Mouse (Mus musculus): ENCODE measurements at regions not wholly inside any gene's neighbourhood (a gene's known extent, or its start where the extent isn't known, plus 50 kb on each side); places are given as distances from the start of the nearest gene placed in this dataset.

GRCm38 (mm10) chr17:4796241-4796640 lies 197.9 kb upstream of the Arid1b start:
- Histone ChIP-seq H3K79me2 (ENCODE audit: inconsistent target) (no peaks in the 10 kb centered on the region), H3K4me3 (ENCODE audit: inconsistent target) (no peak overlapping the region), H3K27ac (no peak overlapping the region), H3K36me3 (ENCODE audit: inconsistent target) (no peaks in the 10 kb centered on the region)
- WGBS (ENCODE audit: missing documents) = 87% methylated on average over 3 of the region's 3 CpGs

DNA sequence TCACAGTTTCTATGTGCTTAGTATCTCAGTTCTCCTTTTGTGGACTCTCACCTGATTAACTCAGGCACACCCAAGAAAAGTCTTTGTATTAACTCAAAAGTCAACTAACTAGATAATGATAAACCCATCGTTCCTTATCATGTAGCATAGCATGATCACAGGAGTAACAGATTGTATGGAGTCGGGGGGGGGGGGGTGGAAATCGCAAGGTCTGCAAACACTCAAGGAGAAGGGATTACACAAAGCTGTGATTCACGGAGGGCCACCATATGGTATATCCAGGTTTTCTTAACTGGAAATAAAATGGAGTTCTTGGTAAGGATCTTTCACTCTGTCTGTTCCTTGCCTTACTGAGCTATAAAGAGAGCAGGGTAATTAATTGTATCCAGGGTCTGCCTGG lies 190.1 kb upstream of the Arid1b start:
- 90% methylated on average over 4 of the region's 4 CpGs for WGBS (ENCODE audit: missing documents)
- Histone ChIP-seq H3K27ac (no peak overlapping the region), H3K4me3 (ENCODE audit: inconsistent target) (no peak overlapping the region), H3K36me3 (ENCODE audit: inconsistent target) (no peaks in the 10 kb centered on the region), H3K79me2 (ENCODE audit: inconsistent target) (no peaks in the 10 kb centered on the region)

- 55% methylated on average over 5 of the region's 5 CpGs for WGBS (ENCODE audit: missing documents)
- Histone ChIP-seq H3K4me3 (ENCODE audit: inconsistent target) (no peak overlapping the region), H3K27ac (no peak overlapping the region), H3K36me3 (ENCODE audit: inconsistent target) (no peaks in the 10 kb centered on the region), H3K79me2 (ENCODE audit: inconsistent target) (no peaks in the 10 kb centered on the region)
Observed at GRCm38 (mm10) chr17:4806051-4806450, 188.1 kb upstream of the Arid1b start.

DNA sequence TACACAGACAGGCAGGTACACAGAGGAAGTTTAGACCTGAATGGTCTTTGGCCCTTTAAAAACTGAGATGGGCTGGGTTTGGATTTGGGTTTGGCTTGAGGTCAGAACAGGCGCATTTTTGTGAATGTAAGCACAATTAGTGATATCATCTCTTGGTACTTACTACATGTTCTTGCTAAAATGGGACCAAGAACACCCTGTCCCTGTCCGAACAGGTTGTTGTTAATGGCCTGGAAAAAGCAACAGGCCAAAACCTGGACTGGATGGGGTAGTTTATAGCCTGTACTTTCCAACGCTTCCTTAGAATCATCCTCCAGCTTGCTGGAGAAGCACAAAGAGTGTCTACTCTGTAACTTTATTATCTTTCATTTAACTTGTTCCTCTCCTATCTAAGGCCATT lies 185.2 kb upstream of the Arid1b start:
- Histone ChIP-seq H3K27ac (no peak overlapping the region), H3K79me2 (ENCODE audit: inconsistent target) (no peaks in the 10 kb centered on the region), H3K4me3 (ENCODE audit: inconsistent target) (no peak overlapping the region), H3K36me3 (ENCODE audit: inconsistent target) (no peaks in the 10 kb centered on the region)
- 86% methylated on average over 3 of the region's 3 CpGs for WGBS (ENCODE audit: missing documents)

DNA sequence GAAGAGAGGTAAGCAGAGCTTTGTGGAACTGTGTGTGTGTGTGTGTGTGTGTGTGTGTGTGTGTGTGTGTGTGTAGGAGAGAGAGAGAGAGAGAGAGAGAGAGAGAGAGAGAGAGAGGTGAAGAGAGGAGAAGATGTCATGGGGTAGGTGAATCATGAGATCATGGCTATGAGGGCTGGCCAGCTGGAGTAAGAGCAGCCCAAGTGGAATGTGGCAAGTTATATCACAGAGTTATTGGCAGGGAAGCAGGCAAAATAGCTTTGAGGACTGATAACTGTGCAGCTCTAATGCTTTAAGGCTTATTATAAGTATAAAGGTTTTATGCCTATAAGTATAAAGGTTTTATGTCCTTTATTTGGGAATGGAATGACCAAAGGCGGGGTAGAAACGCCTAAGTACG lies 180.9 kb upstream of the Arid1b start:
- H3K79me2 ChIP-seq (ENCODE audit: inconsistent target) = no peaks in the 10 kb centered on the region
- H3K36me3 ChIP-seq (ENCODE audit: inconsistent target) = no peaks in the 10 kb centered on the region
- no peak overlapping the region for H3K27ac ChIP-seq
- no peak overlapping the region for H3K4me3 ChIP-seq (ENCODE audit: inconsistent target)
- 93% methylated on average over 3 of the region's 3 CpGs for WGBS (ENCODE audit: missing documents)

DNA sequence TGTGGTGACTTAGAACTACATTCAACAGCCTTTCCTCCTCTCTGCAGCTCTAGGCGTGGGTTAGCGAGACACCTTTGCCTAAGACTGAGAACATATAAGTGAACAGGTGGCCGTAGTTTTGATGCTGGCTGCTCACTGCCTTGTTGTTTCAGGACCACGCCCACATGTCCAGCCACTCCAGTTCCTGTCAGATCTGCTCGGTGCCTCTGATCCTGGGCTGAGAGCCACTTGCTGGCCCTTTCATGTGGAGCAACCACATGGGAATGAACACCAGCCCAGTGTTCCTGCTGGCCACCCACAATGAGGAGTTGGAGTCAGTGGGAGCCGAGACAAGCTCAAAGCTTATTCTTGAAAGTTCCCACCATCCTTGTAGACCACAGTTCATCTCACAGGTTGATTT lies 180.5 kb upstream of the Arid1b start:
- H3K79me2 ChIP-seq (ENCODE audit: inconsistent target) = no peaks in the 10 kb centered on the region
- 87% methylated on average over 6 of the region's 6 CpGs for WGBS (ENCODE audit: missing documents)
- H3K36me3 ChIP-seq (ENCODE audit: inconsistent target) = no peaks in the 10 kb centered on the region
- H3K27ac ChIP-seq = no peak overlapping the region
- H3K4me3 ChIP-seq (ENCODE audit: inconsistent target) = no peak overlapping the region

GRCm38 (mm10) chr17:4825221-4825895 lies 168.8 kb upstream of the Arid1b start:
- WGBS (ENCODE audit: missing documents) = 89% methylated on average over 8 of the region's 8 CpGs
- Histone ChIP-seq H3K79me2 (ENCODE audit: inconsistent target) (no peaks in the 10 kb centered on the region), H3K36me3 (ENCODE audit: inconsistent target) (no peaks in the 10 kb centered on the region), H3K4me3 (ENCODE audit: inconsistent target) (no peak overlapping the region), H3K27ac (no peak overlapping the region)

DNA sequence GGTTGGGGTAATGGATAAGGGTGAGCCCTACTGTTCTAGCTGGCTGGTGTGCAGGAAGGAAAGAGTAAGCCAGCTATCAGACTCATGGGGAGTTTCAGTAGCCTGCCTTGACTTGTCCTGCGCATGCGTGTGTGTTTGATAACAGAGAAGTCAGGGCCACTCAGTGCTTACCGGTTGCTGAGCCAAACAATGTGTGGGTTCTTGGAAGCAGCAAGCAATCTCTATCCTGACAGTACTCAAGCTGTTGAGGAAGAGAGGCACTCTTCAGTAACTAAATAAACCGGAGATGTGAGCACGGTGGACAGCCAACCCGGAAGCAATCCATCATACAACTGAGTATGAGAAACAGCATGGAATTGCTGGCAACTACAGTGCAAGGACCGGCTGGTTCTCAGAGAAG lies 160.1 kb upstream of the Arid1b start:
- WGBS (ENCODE audit: missing documents) = 88% methylated on average over 7 of the region's 7 CpGs
- no peaks in the 10 kb centered on the region for H3K36me3 ChIP-seq (ENCODE audit: inconsistent target)
- H3K79me2 ChIP-seq (ENCODE audit: inconsistent target) = no peaks in the 10 kb centered on the region
- no peak overlapping the region for H3K4me3 ChIP-seq (ENCODE audit: inconsistent target)
- H3K27ac ChIP-seq = no peak overlapping the region

DNA sequence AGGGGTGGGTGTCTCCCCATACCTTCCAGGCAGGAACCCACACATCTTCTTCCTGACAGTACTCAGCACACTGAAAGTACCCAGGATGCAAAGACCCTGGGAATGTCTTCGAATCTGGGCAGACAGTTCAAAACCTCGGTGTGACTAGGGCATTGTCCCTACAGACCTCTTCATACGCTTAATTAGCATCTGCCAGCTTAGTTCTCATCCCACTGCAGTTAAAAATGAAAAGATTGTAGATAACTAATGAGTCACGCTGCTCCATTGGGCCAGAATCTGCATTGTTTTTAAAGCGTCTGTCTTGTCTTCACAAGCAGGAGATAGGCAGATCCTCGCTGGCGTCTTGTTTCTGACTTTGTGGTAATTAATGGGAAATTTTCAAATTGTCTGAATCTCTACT lies 159.6 kb upstream of the Arid1b start:
- Histone ChIP-seq H3K36me3 (ENCODE audit: inconsistent target) (no peaks in the 10 kb centered on the region), H3K27ac (no peak overlapping the region), H3K79me2 (ENCODE audit: inconsistent target) (no peaks in the 10 kb centered on the region), H3K4me3 (ENCODE audit: inconsistent target) (no peak overlapping the region)
- WGBS (ENCODE audit: missing documents) = 95% methylated on average over 7 of the region's 7 CpGs

- no peak overlapping the region for H3K27ac ChIP-seq
- H3K79me2 ChIP-seq (ENCODE audit: inconsistent target) = no peaks in the 10 kb centered on the region
- 85% methylated on average over 8 of the region's 8 CpGs for WGBS (ENCODE audit: missing documents)
- no peak overlapping the region for H3K4me3 ChIP-seq (ENCODE audit: inconsistent target)
- no peaks in the 10 kb centered on the region for H3K36me3 ChIP-seq (ENCODE audit: inconsistent target)
Observed at GRCm38 (mm10) chr17:4835065-4835705, 158.9 kb upstream of the Arid1b start.

DNA sequence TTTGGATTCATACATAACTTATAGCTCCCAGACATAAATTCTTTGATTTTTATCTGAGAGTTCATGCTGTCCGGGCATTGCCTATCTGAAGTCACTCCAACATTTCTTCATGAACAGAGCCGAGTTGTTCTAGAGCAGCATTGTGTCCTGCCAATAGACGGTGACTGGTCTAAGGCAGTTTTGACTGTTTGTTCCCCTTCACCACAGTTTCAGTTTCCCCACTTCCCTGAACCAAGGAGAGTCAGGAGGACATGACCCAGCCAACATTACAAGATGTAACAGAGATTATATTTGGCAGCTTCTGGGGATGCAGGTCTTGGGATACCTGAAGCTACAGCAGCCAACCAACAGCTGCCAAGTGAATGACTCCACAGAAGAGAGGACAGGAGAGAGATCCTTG lies 154.0 kb upstream of the Arid1b start:
- no peak overlapping the region for H3K27ac ChIP-seq
- 28% methylated on average over 3 of the region's 3 CpGs for WGBS (ENCODE audit: missing documents)
- no peak overlapping the region for H3K4me3 ChIP-seq (ENCODE audit: inconsistent target)
- no peaks in the 10 kb centered on the region for H3K36me3 ChIP-seq (ENCODE audit: inconsistent target)
- H3K79me2 ChIP-seq (ENCODE audit: inconsistent target) = no peaks in the 10 kb centered on the region

DNA sequence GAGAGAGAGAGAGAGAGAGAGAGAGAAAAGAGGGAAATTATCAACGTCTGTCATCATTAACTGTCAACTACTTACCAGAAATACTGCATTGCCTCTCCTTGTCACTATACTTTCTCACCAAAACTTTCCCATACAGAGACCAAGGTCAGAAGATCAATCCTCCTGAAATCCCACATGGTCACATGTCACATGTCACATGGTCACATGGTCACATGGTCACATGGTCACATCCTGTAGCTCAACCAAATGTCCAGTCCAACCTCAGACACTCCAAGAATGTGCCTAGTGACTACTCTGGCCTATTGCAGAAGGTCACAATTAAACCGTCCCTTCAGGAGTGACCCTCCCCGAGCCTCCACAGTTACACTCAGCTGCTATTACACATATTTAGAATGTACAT lies 135.8 kb upstream of the Arid1b start:
- no peaks in the 10 kb centered on the region for H3K79me2 ChIP-seq (ENCODE audit: inconsistent target)
- no peak overlapping the region for H3K4me3 ChIP-seq (ENCODE audit: inconsistent target)
- H3K36me3 ChIP-seq (ENCODE audit: inconsistent target) = no peaks in the 10 kb centered on the region
- no peak overlapping the region for H3K27ac ChIP-seq
- 87% methylated on average over 3 of the region's 3 CpGs for WGBS (ENCODE audit: missing documents)

- Histone ChIP-seq H3K36me3 (ENCODE audit: inconsistent target) (no peaks in the 10 kb centered on the region), H3K4me3 (ENCODE audit: inconsistent target) (no peak overlapping the region), H3K79me2 (ENCODE audit: inconsistent target) (no peaks in the 10 kb centered on the region), H3K27ac (no peak overlapping the region)
- 95% methylated on average over 10 of the region's 10 CpGs for WGBS (ENCODE audit: missing documents)
Observed at GRCm38 (mm10) chr17:4864901-4865300, 129.2 kb upstream of the Arid1b start.

DNA sequence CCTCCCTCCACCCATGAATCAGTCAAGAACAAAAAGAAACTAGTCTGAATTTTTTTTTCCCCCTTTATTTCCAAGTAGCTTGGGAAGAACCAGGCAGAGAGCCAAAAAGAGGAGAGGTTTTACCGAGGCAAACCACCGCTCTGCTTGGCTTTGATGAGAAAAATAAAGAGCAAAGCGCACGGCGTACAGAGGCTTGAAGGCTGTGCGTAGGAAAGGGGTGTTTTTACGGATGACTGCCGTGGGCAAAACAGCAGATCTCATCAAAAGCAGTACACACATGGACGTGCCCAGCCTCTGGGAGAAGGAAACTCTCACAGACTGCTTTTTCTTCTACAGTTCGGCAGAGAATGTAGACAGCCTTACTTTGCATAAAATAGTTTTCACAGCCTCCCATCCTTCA lies 128.5 kb upstream of the Arid1b start:
- 82% methylated on average over 10 of the region's 10 CpGs for WGBS (ENCODE audit: missing documents)
- Histone ChIP-seq H3K27ac (no peak overlapping the region), H3K79me2 (ENCODE audit: inconsistent target) (no peaks in the 10 kb centered on the region), H3K36me3 (ENCODE audit: inconsistent target) (no peaks in the 10 kb centered on the region), H3K4me3 (ENCODE audit: inconsistent target) (no peak overlapping the region)

GRCm38 (mm10) chr17:4866026-4866896 lies 127.9 kb upstream of the Arid1b start:
- H3K79me2 ChIP-seq (ENCODE audit: inconsistent target) = no peaks in the 10 kb centered on the region
- no peak overlapping the region for H3K27ac ChIP-seq
- H3K4me3 ChIP-seq (ENCODE audit: inconsistent target) = no peak overlapping the region
- no peaks in the 10 kb centered on the region for H3K36me3 ChIP-seq (ENCODE audit: inconsistent target)
- 84% methylated on average over 15 of the region's 17 CpGs for WGBS (ENCODE audit: missing documents)
